Mouse (Mus musculus): ENCODE data around the gene Reps2.

- TF ChIP-seq CTCF (IDR thresholded peaks at IDR 0.05; ENCODE audit: low read depth, low read length), result no peak
- TF ChIP-seq TAL1 (conservative IDR thresholded peaks at IDR 0.05; ENCODE audit: low read depth, low read length), result no peak
- TF ChIP-seq GATA1 (IDR thresholded peaks at IDR 0.05; ENCODE audit: borderline replicate concordance, low read length), result no peak
Observed at GRCm38 (mm10) chrX:162496485-162496884, 147.0 kb downstream of the Reps2 start.
